Mouse (Mus musculus): Measurements from ENCODE around the gene Map4k4.

Map4k4 gene

GRCm38 (mm10) chr1:40000899-40001298 lies 100.2 kb downstream of the Map4k4 start:
- no peak for DNase-seq (ENCODE audit: low spot score)

GRCm38 (mm10) chr1:40002129-40002727 lies 101.5 kb downstream of the Map4k4 start:
- DNase-seq (ENCODE audit: low spot score) = no peak

- DNase-seq (ENCODE audit: low spot score) = no peak
These were observed 105.4 kb downstream of the Map4k4 start for GRCm38 (mm10) chr1:40006043-40006651.

GRCm38 (mm10) chr1:40007962-40008471 lies 107.3 kb downstream of the Map4k4 start:
- no peak for DNase-seq (ENCODE audit: low spot score)

GRCm38 (mm10) chr1:40012696-40013095 lies 112.0 kb downstream of the Map4k4 start:
- DNase-seq (ENCODE audit: low spot score) = no peak

GRCm38 (mm10) chr1:40015066-40015678 lies 114.5 kb downstream of the Map4k4 start:
- DNase-seq (ENCODE audit: low spot score) = no peak

- DNase-seq (ENCODE audit: low spot score) = no peak
These were observed 120.9 kb downstream of the Map4k4 start for GRCm38 (mm10) chr1:40021617-40022016.

GRCm38 (mm10) chr1:40022472-40023135 lies 121.9 kb downstream of the Map4k4 start:
- DNase-seq (ENCODE audit: low spot score) = no peak

GRCm38 (mm10) chr1:40023206-40023605 lies 122.5 kb downstream of the Map4k4 start:
- no peak for DNase-seq (ENCODE audit: low spot score)

- DNase-seq (ENCODE audit: low spot score) = no peak
These were observed 123.0 kb downstream of the Map4k4 start for GRCm38 (mm10) chr1:40023748-40024147.

GRCm38 (mm10) chr1:40024554-40025320 lies 124.0 kb downstream of the Map4k4 start:
- no peak for DNase-seq (ENCODE audit: low spot score)

GRCm38 (mm10) chr1:40025416-40025815 lies 124.7 kb downstream of the Map4k4 start:
- DNase-seq (ENCODE audit: low spot score) = no peak

- no peak for DNase-seq (ENCODE audit: low spot score)
These were observed 126.5 kb downstream of the Map4k4 start for GRCm38 (mm10) chr1:40027116-40027620.

GRCm38 (mm10) chr1:40028207-40028998 lies 127.7 kb downstream of the Map4k4 start:
- DNase-seq (ENCODE audit: low spot score) = no peak

- no peak for DNase-seq (ENCODE audit: low spot score)
These were observed 128.9 kb downstream of the Map4k4 start for GRCm38 (mm10) chr1:40029597-40029996.

- DNase-seq (ENCODE audit: low spot score) = no peak
These were observed 129.7 kb downstream of the Map4k4 start for GRCm38 (mm10) chr1:40030287-40030975.

- DNase-seq (ENCODE audit: low spot score) = no peak
These were observed 130.3 kb downstream of the Map4k4 start for GRCm38 (mm10) chr1:40030976-40031356.

GRCm38 (mm10) chr1:40031626-40032025 lies 130.9 kb downstream of the Map4k4 start:
- DNase-seq (ENCODE audit: low spot score) = no peak

- no peak for DNase-seq (ENCODE audit: low spot score)
These were observed 132.6 kb downstream of the Map4k4 start for GRCm38 (mm10) chr1:40033315-40033714.

GRCm38 (mm10) chr1:40033743-40034420 lies 133.2 kb downstream of the Map4k4 start:
- DNase-seq (ENCODE audit: low spot score) = no peak

Measured in urinary bladder, postnatal 10 days (tissue).